Mouse (Mus musculus) MEL (cell line): Measurements from ENCODE around the gene Gfra1.

Experiments
- CTCF ChIP-seq, 3 experiments: IDR thresholded peaks in 2 of 3; conservative IDR thresholded peaks in 1 of 3; 2 replicates each; pipeline ENCODE4 v1.5.1; 2011 to 2012; ENCODE audit warnings: low read length in 3 of 3, low read depth in 2 of 3, mild to moderate bottlenecking in 2 of 3, improper control_type of control experiment in 1 of 3, inconsistent platforms in 1 of 3, mixed read lengths in 1 of 3, moderate library complexity in 1 of 3; ENCODE audit not compliant: control insufficient read depth in 1 of 3, insufficient read depth in 1 of 3, poor library complexity in 1 of 3, severe bottlenecking in 1 of 3
- EP300 ChIP-seq, 2 experiments: IDR thresholded peaks; 2 replicates each; pipeline ENCODE4 v1.6.1; 2011; ENCODE audit warnings: improper control_type of control experiment in 2 of 2, low read length in 2 of 2, low read depth in 1 of 2, mild to moderate bottlenecking in 1 of 2
- MAX ChIP-seq: IDR thresholded peaks from 2 replicates; pipeline ENCODE4 v1.6.1; 2011; ENCODE audit warnings: low read length, improper control_type of control experiment

GRCm38 (mm10) chr19:58451323-58451722 lies 4.4 kb downstream of the Gfra1 start:
- no peak for TF ChIP-seq CTCF (IDR thresholded peaks at IDR 0.05 in 2 of 3, conservative IDR thresholded peaks at IDR 0.05 in 1 of 3; ENCODE audit: control insufficient read depth in 1 of 3, insufficient read depth in 1 of 3, low read depth in 2 of 3, low read length in 3 of 3, poor library complexity in 1 of 3, severe bottlenecking in 1 of 3)
- TF ChIP-seq EP300 (IDR thresholded peaks at IDR 0.05; ENCODE audit: low read depth in 1 of 2, low read length in 2 of 2), result no peak
- TF ChIP-seq MAX, result no peak
